Mouse (Mus musculus) ovary, postnatal 10 days (tissue): ENCODE measurements around the gene Helq.

ENCODE experiments used
- DNase-seq: peaks from one replicate; pipeline ENCODE4 v3.0.0; 2022; ENCODE audit warnings: low spot score

Gene Helq

DNA sequence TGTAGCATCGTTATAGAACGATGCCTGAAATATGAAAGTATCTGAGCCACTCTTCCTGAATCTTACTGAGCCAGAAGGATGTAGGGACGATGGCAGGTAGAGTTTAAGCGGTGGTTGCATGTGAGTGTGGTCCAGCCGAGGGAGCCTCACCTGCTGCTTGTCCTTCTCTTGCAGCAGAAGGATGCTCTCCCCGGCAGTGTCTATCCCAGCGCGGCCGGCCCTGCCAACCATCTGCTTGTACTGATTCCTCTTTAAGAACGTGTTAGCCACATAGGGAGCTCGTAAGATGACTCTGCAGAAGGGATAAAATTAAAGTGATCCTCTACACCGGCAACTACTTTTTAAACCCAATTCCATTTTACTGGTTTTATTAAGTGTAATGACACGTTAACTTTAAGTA, 19.4 kb downstream of the Helq start:
- DNase-seq = no peak

DNA sequence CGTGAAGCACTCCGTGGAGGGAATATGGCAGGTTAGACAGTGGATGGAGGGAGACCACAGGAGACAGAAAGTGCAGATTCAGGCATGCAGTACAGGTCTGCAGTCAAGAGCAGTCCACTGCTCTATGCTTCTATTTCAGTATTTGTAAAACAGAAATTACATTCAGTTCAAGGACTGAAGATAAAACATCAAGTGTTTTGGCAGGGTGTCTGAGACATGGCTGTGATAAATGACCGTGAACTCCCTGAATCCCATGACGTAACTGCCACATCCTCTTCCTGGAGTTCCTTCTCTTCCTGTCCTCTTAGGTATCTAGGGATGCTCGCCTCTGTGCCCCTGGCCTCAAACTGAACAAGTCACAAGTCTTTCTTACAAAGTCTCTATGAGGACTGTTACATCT, 21.5 kb downstream of the Helq start:
- no peak for DNase-seq

DNA sequence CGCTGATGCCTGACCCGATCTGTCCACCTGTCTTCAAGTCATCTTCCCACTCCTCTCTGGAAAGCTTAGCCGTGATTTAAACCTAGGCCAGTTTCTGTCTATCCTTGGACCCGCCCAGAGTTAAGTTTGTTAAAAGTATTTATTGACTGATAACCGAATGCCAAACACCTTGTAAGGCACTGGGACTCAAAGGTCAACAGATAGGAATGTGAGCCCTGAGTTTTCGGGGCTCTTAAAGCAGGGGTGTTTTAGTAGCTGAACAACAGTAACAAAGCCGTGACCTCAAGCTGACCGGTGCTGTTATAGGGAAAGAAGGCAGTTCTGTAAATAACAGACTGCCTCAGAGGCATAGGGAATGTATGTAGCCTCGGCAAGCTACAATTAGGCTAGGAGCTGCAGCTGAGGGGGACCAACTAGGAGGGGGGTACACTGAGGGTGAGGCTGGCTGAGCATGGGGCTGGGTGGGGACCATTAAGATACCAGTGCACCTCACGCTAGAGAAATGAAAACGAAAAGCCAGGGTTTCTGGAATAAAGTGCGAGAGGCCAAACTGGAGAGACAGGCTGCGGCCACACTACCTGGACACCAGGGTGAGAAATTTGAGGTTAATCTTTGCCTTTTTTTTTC, 22.5 kb downstream of the Helq start:
- DNase-seq = no peak

DNA sequence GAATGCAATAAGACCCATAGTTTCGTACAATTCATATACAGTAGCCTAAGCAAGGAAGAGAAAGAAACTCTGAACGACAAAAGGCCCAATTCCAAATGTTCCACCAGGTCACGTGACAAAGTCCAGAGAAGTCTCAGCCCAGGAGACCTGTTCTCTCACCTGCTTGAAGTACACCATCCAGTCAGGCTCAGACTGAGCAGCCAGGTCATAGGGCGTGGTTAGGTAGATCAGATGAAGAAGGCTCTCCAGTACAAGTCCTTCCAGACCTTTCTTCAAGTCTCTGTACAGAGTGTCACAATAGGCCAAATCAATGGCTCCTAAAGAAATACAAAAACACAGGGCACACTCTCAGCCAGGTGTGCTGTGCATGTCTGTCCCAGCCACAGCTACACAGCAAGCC, 26.8 kb downstream of the Helq start:
- DNase-seq = no peak

DNA sequence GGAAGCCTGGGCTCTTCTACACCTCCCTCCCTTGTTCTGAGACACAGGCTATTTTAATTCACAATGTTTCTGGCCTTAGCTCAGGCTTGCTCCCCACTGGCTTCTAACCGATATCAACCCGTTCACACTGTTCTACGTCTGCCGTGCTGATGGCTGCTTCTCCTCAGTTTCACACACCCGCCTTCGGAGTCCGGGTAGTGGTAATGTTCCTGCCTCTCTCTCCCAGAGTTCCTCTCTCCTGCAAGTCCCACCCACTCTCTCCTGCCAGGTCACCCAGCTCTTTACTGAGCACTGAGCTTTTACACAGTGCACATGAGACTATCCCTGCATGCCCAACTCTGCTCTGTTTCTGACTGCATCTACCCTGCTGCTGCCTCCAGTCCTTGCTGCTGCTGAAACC, 32.4 kb downstream of the Helq start:
- no peak for DNase-seq

DNA sequence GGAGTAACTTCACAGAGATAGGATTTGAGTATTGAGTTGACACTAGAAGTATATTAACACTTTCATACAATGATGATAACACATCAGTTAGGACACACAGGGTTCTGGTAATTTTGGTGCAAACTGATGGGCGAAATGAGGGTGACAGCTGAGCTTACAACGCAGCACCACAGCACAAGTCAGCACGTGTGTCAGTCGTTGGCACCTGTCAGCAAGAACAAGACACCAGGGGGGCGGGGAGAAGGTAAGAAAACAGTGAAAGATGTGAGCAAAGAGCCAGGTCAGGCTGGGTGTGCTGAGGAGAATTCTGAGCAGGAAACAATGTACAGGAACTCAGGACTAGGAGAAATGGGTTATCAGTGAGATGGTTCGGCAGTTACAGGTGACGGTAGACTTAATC, 36.7 kb downstream of the Helq start:
- no peak for DNase-seq

DNA sequence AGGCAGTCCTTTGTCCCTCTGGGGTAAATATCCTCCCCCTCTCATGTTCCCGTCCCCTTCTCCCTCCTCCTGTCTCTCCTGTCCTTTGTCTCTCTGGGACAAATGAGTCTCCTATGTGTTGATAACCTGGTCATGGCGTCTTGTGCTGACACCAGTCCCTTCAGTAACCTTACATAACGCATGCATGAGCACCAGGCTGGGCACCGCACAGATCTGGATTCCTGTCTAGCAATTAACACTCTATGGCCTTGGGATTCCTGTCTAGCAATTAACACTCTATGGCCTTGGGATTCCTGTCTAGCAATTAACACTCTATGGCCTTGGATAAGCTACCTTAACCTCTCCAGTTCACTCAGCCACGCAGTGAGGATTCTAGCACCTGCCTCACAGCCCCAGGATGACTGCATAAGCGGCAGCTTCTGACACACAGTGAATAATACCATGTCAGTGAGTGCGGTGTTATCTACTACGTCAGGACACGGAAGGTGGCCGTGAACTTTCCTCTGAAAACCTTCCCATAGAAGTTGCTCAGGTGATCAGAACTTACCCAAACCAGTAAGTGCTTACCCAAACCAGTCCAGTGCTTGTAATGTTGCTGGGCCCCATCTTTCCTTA, 38.2 kb downstream of the Helq start:
- DNase-seq = no peak

DNA sequence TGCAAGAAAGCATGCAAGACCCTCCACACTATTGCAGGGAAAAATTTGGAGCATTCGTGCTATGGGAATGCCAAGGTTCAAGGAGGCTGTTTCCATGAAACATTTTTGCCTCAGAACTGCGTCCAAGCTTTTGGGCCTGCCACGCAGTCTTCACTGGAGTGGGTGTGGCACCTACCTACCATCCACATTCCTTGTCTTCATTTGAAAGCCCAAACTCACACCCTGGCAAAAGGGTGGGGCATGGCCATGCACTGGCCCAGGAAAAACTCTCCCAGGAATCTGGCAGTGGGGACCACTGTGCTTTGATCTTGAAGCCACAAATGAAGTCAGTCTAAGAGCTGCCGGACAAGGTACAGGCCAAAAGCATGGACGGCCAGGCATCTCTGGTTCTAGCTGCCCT, 40.3 kb downstream of the Helq start:
- no peak for DNase-seq

DNA sequence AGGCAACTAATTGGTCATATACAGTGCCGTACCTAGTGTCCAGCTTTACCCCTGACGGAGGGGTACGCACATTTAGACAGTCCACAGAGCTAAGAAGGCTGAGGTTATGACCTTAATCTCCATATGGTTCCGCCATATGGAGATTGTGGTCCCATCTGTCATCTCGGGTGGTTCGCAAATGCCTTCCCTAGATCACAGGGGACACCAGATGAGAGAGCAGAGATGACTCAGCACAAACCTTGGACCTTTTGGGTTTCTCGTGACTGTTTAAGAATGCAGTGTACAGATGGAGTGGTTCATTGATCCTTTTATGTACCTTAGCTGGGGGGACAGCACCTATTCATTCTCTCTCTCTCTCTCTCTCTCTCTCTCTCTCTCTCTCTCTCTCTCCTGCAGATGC, 45.0 kb downstream of the Helq start:
- no peak for DNase-seq

DNA sequence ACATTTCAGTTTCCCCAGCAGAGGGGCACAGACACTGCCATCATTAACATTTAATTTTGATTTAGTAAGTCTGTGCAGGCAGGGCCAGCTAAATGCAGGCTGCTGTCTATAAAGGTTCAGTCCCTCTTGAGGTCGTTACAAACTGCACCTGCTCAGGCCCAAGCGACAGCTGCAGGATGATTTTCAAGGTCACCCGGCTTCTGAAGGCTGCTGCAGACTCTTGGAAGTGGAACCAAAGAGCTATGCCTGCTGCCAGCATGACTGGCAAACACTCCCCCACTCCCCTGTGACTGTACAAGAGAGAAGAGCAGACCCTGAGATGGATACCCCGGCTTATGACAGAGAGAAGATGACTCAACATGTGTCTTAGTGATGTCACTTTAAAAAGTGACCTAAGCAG, 46.7 kb downstream of the Helq start:
- DNase-seq = no peak

DNA sequence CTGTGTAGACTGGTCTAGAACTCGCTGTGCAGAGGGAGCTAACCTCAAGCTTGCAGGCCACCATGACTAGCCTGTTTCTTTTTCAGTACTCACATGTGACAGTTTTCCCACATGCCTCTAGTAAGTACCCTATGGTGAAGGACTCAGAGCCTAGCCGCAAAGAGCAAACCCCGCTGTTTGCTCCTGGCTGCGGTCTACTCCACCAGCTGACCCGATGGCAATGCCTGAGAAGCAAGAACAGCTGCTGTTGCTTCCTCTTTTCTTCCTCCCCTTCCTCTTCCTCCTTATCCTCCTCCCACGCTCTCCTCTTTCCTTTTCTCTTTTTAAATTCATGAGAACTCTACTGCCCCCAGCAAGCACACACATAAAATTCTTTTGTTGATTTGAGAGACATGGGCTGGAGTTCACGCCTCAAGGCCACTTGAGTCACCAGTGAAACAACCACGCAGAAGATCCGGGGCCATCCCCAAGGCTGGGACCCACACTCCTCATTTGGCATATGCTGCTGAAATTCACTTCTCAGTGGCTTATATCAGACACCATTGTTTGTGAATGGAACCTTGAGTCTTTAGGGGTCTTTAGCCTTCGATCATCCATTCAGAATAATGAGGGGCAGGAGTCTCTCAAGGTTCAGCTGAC, 47.7 kb downstream of the Helq start:
- DNase-seq = no peak

DNA sequence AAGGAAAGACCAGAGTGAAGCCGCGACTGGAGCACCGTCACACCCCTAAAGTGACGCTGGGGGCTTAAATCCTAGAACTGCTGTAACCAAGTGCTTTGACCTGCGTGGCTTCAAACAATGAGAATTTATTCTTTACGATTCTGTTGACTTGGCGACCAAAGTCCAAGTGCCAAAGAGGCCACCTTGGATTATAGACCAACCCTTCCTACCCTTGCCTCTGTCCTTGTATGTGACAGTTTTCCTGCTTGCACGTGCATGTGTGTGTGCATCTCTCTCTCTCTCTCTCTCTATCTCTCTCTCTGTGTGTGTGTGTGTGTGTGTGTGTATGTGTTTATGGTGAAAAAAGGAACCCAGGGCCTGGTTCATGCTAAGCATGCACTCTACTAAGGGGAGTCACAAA, 59.6 kb downstream of the Helq start:
- no peak for DNase-seq

DNA sequence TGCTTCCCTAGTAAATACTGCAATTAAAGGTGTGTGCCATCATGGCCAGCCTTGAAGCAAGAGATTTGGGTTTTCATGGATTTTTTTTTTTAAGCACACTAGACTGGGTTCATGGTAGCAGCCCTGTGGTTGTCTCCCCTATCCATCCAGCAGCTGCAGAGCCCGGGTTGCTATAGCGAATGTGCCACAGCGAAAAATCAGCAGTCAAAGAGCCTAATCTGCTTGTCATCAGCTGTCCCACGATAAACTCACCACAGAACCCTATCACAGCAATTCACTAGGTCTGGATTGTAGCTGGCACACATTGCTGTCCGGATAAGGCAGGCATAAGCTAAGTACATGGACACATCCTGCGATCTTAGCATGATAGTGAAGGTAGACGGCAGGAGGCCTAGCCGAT, 61.5 kb downstream of the Helq start:
- DNase-seq = no peak

DNA sequence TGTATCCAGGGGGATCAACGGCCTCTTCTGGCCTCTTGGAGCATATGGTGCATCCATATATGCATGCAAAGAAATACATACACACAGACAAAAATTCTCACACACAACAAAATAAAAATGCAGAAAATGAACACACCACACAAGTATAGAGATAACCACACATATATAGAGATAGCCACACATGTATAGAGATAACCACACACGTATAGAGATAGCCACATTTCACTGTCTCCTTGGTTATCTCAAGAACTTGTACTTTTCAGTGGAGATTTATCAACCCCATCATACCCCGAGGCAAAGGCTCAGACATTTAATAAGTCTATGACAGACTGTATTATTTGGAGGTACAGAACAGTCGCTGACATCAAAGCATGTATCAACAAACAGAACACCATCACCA, 63.9 kb downstream of the Helq start:
- no peak for DNase-seq

DNA sequence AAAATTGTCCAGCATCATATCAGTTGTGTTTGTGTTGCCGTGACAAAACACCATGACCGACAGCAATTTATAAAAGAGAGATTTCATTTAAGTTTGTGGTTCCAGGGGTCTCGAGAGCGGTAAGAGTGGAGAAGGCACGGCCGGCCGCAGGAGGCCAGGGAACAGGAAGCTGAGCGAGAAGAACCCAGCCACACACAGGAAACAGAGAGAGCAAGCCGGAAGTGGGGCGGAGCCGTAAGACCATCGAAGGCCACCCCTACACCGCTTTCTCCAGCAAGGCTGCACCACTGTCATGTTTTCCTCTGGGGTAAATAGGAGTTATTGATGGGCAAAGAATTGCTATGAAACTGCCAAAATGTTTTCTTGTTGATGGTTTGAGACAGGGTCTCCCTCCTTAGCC, 69.6 kb downstream of the Helq start:
- DNase-seq = no peak

DNA sequence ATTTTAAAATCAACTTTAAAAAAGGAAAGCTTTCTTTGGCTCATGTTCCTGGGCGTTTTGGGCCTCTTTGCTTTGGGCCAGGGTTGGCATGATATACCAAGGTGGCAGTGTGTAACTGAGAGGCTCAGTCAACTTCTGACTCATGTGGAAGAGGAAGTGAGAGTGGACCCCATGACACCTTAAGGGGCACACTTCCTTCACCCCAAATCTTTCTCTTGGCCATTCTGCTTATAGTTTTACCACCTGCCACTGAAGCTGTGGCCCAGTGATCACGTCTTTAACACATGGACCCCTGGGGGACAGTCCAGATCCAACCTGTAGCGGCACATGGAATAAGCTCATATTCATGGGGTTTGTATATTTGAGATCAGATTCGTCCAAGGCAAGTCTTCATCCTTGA, 72.4 kb downstream of the Helq start:
- no peak for DNase-seq

DNA sequence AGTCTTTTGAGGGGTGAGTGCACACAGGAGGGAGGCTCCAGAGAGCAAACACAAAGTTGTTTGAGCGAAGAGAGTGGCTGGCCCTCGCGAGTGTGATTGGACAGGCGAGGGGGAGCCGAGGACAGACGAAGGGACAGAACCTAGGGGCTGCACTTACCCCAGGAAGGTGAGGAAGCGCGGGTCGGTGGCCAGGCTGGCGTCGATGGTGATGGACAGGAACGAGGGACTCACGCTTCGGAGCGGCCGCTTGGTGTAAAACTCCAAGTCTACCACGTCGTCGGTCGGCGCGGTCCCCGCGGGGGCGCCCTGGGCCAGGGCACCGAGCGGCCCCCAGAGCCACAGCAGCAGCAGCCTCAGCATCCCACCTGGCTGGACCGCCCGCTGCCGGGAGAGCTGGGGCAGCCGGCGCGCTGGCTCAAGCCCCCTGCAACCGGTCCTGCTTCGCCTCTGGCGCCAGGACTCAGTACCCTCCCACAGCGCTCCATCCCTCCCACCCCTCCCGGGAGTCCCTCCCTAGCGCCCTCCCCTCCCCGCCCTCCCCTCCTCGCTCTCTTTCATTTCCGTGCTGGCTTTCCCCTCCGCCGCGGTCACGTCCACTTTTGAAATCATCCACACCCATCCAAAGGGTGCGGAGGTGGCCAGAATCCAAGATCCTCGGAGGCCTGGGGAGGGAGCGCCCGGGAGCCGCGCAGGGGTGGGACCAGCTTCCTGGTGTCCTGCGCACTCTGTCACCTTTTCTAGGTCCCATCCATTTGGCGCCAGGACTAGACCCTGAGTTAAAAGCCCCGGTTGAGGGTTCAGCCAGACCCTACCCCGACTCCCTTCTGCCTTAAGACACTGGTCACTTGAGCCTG, 78.9 kb downstream of the Helq start, which contains the start of gene Hpse:
TSS of gene Hpse (minus strand) at position 482 of the 854 bp plus-strand sequence.
- DNase-seq = peak; percentile 10

DNA sequence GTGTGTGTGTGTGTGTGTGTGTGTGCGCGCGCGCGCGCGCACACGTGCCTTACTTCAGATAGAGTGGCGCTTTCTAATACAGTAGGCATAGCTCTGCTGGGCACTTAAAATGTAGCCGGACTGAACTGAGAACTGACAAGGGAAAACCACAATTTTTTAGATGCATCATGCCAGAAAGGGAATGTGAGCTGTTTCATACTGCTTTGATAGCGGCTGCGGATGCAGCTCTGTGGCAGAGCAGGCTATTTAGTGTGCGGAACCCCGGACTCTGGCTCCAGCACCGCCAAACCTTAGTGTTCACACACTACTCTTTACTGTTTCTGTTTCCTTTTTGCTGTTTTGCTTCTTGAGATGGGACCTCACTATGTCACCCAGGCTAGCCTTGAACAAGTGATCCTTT, 81.6 kb downstream of the Helq start:
- no peak for DNase-seq
